Mouse (Mus musculus) midbrain, postnatal 0 days (tissue): Measurements from ENCODE around the gene Gm8229. TPM values are rescaled to one million over a fixed set of nuclear protein-coding genes. Genes with fewer than 3 reads are reported as not detected.
"Not testable (repeated sequence)": the region's sequence is repeated elsewhere in the genome, so short reads cannot be mapped to it uniquely, and the experiment has no call there.

Experiments used
- ATAC-seq: fragments of 200-750 bp; cut with Nextera tagmentation; 2 replicates; pipeline ENCODE4 v1.8.0; 2017; ENCODE audit warnings: moderate number of reproducible peaks, mild to moderate bottlenecking, moderate TSS enrichment, moderate library complexity; ENCODE audit not compliant: low FRiP score
- DNase-seq: peaks from one replicate; pipeline ENCODE4 v3.0.0-alpha.2; 2015; ENCODE audit warnings: low spot score
- H3K27ac ChIP-seq: fragments of 300-500 bp; sonication (generic); 2 replicates; pipeline ENCODE4 v1.5.1; 2014; ENCODE audit warnings: low read depth, mild to moderate bottlenecking, low read length, mixed read lengths
- H3K27me3 ChIP-seq: fragments of 300-500 bp; sonication (generic); 2 replicates; pipeline ENCODE4 v1.6.1; 2014; ENCODE audit warnings: low read length, control low read depth, mixed read lengths; ENCODE audit not compliant: insufficient read depth
- H3K36me3 ChIP-seq: fragments of 300-500 bp; sonication (generic); 2 replicates; pipeline ENCODE4 v1.6.1; 2014; ENCODE audit warnings: low read length, control low read depth, mixed read lengths; ENCODE audit not compliant: insufficient read depth
- H3K4me1 ChIP-seq: fragments of 300-500 bp; sonication (generic); 2 replicates; pipeline ENCODE4 v1.6.1; 2014; ENCODE audit warnings: mild to moderate bottlenecking, control low read depth, antibody characterized with exemption, low read length, mixed read lengths; ENCODE audit not compliant: insufficient read depth
- H3K4me2 ChIP-seq: fragments of 300-500 bp; sonication (generic); 2 replicates; pipeline ENCODE4 v1.6.1; 2014; ENCODE audit warnings: low read depth, mild to moderate bottlenecking, low read length, mixed read lengths; ENCODE audit not compliant: poor library complexity, severe bottlenecking
- H3K4me3 ChIP-seq: fragments of 300-500 bp; sonication (generic); 2 replicates; pipeline ENCODE4 v1.5.1; 2014; ENCODE audit warnings: low read depth, mild to moderate bottlenecking, low read length, moderate library complexity
- H3K9ac ChIP-seq: fragments of 300-500 bp; sonication (generic); replicated peaks from 2 replicates; pipeline ENCODE4 v1.6.1; 2014; ENCODE audit warnings: mild to moderate bottlenecking, low read length, moderate library complexity, mixed read lengths; ENCODE audit not compliant: poor library complexity, severe bottlenecking
- H3K9me3 ChIP-seq: fragments of 300-500 bp; sonication (generic); 2 replicates; pipeline ENCODE4 v1.6.1; 2016; ENCODE audit warnings: low read length, control low read depth
- CTCF ChIP-seq: IDR thresholded peaks from 2 replicates; pipeline ENCODE4 v1.5.1; 2016; ENCODE audit warnings: antibody characterized with exemption, mild to moderate bottlenecking
- WGBS: fragments of 180-500 bp; shearing (Covaris S2); extraction: QIAGEN DNeasy Blood & Tissue Kit; methylation state at CpG from one replicate; pipeline ENCODE4 v1.1.7; 2014; 5-methylcytosine and 5-hydroxymethylcytosine counted together
- polyA plus RNA-seq: library from polyadenylated mRNA; unstranded; fragments of >200 nt; fragmentation: Nextera tagmentation; extraction: Ambion mirVana; gene quantifications from 2 replicates; pipeline ENCODE4 v1.2.1, GENCODE M21; 2015
- total RNA-seq: library from RNA; depleted of rRNA; stranded (reverse); fragments of >200 nt; gene quantifications from 2 replicates; pipeline ENCODE4 v1.2.3, GENCODE M21; 2014; rRNA removed

The Gm8229 gene
- total RNA-seq = 0.24 TPM in 1 of 2 replicates, not detected in the other
- not detected in 2 replicates for polyA plus RNA-seq

DNA sequence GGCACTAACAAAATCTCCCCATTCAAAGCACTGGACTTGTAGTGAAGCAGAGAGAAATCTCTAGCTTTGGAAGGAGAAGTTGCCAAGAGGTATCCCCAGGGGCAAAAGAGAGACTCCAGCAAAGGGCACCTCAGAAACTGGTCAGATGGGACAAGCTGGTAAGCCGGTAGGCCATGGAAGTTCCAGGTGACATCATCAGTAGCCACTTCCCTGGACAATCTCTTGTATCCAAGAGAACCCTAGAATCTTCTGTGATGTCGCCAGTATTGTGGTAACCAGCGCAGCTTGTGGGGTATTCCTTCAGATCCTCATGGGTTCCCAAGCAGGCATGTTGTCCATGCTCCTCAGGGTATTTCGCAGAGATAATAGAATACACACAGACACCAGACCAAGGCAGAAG lies at the start of gene Gm8229:
TSS of gene Gm8229 (plus strand) at position 301 of the 400 bp plus-strand sequence.
- DNase-seq, ATAC-seq, H3K36me3 ChIP-seq, H3K9me3 ChIP-seq, H3K27me3 ChIP-seq, H3K4me1 ChIP-seq, H3K27ac ChIP-seq, H3K4me3 ChIP-seq, H3K4me2 ChIP-seq, H3K9ac ChIP-seq: not testable (repeated sequence)
- 90% methylated on average over 4 of the region's 4 CpGs for WGBS

DNA sequence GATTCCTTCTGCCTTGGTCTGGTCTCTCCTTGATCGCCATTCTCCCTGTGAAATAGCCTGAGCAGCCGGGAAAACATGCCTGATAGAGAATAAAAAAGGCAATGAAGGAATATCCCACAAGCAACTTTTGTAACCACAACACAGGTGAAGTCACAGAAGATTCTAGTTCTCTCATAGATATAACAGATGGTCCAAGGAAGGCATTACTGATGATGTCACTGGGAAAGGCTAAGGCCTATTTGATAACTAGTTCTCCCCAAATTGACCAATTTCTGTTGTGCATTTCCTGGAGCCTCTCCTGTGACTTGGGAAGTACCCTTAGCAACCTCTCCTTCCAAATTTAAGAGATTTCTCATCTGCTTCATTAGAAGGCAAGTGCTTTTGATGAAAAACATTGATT lies 26.7 kb upstream of the Gm8229 start, which contains the start of gene Gm5930:
TSS of gene Gm5930 (minus strand) at position 101 of the 400 bp plus-strand sequence.
- not testable (repeated sequence) for H3K9ac ChIP-seq, H3K36me3 ChIP-seq, H3K27me3 ChIP-seq, H3K27ac ChIP-seq, H3K4me1 ChIP-seq, ATAC-seq, H3K9me3 ChIP-seq, DNase-seq, H3K4me2 ChIP-seq, H3K4me3 ChIP-seq
- no CpG with 5 or more reads among the region's 2 CpGs for WGBS

DNA sequence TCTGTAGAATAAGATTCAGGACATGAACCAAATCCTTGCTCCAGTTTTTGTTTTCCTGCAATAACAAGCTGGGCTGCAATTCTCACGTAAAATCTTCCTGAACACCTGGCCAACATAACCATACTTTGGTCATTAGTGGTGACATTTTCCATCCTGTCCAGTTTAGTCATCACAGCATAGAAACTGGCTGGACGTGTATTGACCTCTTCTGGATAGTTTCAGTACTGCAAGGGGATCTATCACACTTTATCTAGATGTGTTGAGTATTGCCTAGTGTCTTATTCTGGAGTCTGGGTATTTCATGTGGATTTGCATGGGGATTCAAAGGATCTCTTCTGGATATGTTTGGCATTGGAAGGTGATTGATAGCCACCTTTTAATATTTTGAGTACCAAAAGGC lies 3.7 kb upstream of the Gm8229 start:
- not testable (repeated sequence) for H3K27ac ChIP-seq, H3K27me3 ChIP-seq, H3K36me3 ChIP-seq, H3K4me3 ChIP-seq, ATAC-seq, H3K4me1 ChIP-seq, DNase-seq, H3K9me3 ChIP-seq, H3K9ac ChIP-seq, H3K4me2 ChIP-seq
- WGBS = 60% methylated on average over 2 of the region's 2 CpGs
- TF ChIP-seq CTCF = peak; percentile 61

DNA sequence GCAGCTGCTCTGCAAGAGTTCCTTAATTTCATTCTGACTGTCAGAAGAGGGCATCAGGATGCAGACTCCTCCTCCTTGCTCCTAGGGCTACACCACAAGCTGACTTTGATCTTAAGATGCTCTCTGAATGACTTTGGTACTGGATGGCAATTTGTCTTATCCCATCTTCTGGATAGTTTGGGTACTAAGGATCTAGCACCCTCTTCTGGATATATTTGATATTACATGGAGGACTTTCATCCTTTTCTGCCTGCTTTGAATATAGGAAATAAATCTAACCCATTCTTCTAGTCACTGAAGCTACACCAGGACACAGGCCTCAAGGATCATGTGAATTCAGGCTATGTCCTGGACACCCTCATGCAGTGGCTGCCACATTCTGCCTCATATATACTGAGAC lies 2.9 kb upstream of the Gm8229 start:
- H3K4me3 ChIP-seq, ATAC-seq, H3K27ac ChIP-seq, H3K9me3 ChIP-seq, H3K4me2 ChIP-seq, H3K36me3 ChIP-seq, H3K9ac ChIP-seq, H3K27me3 ChIP-seq, H3K4me1 ChIP-seq: not testable (repeated sequence)
- TF ChIP-seq CTCF = peak; percentile 60
- DNase-seq = peak; percentile 1

DNA sequence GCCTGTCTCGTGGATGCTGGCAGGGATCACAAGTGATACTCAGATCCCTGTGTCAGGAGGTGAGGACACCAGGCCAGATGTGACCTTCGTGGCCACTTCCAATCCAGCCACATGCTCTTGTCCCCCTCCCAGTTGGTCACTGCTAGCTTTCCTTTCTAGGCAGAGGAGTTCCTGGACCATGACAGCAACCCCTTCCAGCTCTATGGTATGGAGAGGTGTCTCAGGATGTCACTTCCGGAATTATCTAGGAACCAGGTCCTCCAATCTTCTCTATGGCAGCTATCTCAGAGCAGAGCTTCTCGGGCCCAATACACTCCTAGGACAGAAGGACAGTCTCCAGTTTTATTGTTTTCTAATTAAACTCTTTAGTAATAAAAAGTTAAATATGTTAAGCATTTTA lies 19.1 kb downstream of the Gm8229 start:
- not testable (repeated sequence) for H3K9me3 ChIP-seq, H3K4me1 ChIP-seq, H3K36me3 ChIP-seq, DNase-seq, H3K9ac ChIP-seq, H3K4me2 ChIP-seq, ATAC-seq, H3K27me3 ChIP-seq, H3K4me3 ChIP-seq, H3K27ac ChIP-seq
- WGBS = 78% methylated on average over 3 of the region's 4 CpGs

DNA sequence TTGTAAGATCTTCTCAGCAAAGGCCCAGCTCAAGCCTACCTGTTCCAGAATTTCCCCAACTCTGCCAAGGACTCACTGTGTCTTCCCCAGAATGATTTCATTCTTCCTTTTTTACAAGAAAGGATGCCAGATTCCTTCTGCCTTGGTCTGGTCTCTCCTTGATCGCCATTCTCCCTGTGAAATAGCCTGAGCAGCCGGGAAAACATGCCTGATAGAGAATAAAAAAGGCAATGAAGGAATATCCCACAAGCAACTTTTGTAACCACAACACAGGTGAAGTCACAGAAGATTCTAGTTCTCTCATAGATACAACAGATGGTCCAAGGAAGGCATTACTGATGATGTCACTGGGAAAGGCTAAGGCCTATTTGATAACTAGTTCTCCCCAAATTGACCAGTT lies 45.4 kb downstream of the Gm8229 start, which contains the start of gene Gm3371:
TSS of gene Gm3371 (minus strand) at position 101 of the 400 bp plus-strand sequence.
- H3K4me1 ChIP-seq, H3K4me3 ChIP-seq, H3K9me3 ChIP-seq, H3K27me3 ChIP-seq, H3K27ac ChIP-seq, DNase-seq, ATAC-seq, H3K9ac ChIP-seq, H3K4me2 ChIP-seq, H3K36me3 ChIP-seq: not testable (repeated sequence)
- WGBS = no CpG with 5 or more reads among the region's 2 CpGs

Other genes with a start within 250 kb of the Gm8229 start
- gene Gm3327, start 241.5 kb upstream of the Gm8229 start, total RNA-seq = not detected in 2 replicates
- not detected in 2 replicates for gene Gm3327, start 241.5 kb upstream of the Gm8229 start, polyA plus RNA-seq
- gene Gm8212, start 167.7 kb upstream of the Gm8229 start, total RNA-seq = not detected in 2 replicates
- 0.13 TPM in 1 of 2 replicates, not detected in the other for gene Gm8212, start 167.7 kb upstream of the Gm8229 start, polyA plus RNA-seq
- gene 4930503E14Rik, start 152.1 kb upstream of the Gm8229 start, total RNA-seq = not detected in 2 replicates
- not detected in 2 replicates for gene 4930503E14Rik, start 152.1 kb upstream of the Gm8229 start, polyA plus RNA-seq
- gene Gm8220, start 79.8 kb upstream of the Gm8229 start, total RNA-seq = not detected in 2 replicates
- gene Gm8220, start 79.8 kb upstream of the Gm8229 start, polyA plus RNA-seq = not detected in 2 replicates
- not detected in 2 replicates for gene Gm5930, start 26.8 kb upstream of the Gm8229 start, total RNA-seq
- gene Gm5930, start 26.8 kb upstream of the Gm8229 start, polyA plus RNA-seq = not detected in 2 replicates
- gene Gm3371, start 45.3 kb downstream of the Gm8229 start, total RNA-seq = not detected in 2 replicates
- gene Gm3371, start 45.3 kb downstream of the Gm8229 start, polyA plus RNA-seq = not detected in 2 replicates
- gene Gm8232, start 68.3 kb downstream of the Gm8229 start, total RNA-seq = not detected in 2 replicates
- gene Gm8232, start 68.3 kb downstream of the Gm8229 start, polyA plus RNA-seq = not detected in 2 replicates
- 0.44 TPM in 1 of 2 replicates, not detected in the other for gene BC061237, start 127.1 kb downstream of the Gm8229 start, total RNA-seq
- gene BC061237, start 127.1 kb downstream of the Gm8229 start, polyA plus RNA-seq = not detected in 2 replicates
- not detected in 2 replicates for gene Gm17093, start 152.9 kb downstream of the Gm8229 start, total RNA-seq
- not detected in 2 replicates for gene Gm17093, start 152.9 kb downstream of the Gm8229 start, polyA plus RNA-seq
- not detected in 2 replicates for gene Gm8247, start 217.8 kb downstream of the Gm8229 start, total RNA-seq
- not detected in 2 replicates for gene Gm8247, start 217.8 kb downstream of the Gm8229 start, polyA plus RNA-seq